Mouse (Mus musculus): ENCODE data around the gene Gm10643. TPM values are rescaled to one million over a fixed set of nuclear protein-coding genes. Genes with fewer than 3 reads are reported as not detected.

The Gm10643 gene
- polyA plus RNA-seq (2014; fragmentation: Nextera tagmentation; extraction: Ambion mirVana), result 1.2 and 2.0 TPM in 2 replicates

- H3K9ac ChIP-seq (replicated peaks; ENCODE audit: low read length), result peak within 1 kb of the TSS; percentile 81
- no peaks in the 10 kb centered on the region for H3K27me3 ChIP-seq (ENCODE audit: control insufficient read depth, insufficient read depth, low read length)
- DNase-seq (ENCODE audit: low spot score) (no peak), ATAC-seq (replicated peaks; ENCODE audit: insufficient number of reproducible peaks, low FRiP score, low TSS enrichment, low read depth) (no peak)
- 0 out of 2 replicates have a peak within 1 kb of the TSS, but pooled peaks have one; percentile 56 for H3K27ac ChIP-seq (replicated peaks; ENCODE audit: low read depth, low read length)
- H3K36me3 ChIP-seq (replicated peaks; ENCODE audit: control insufficient read depth, insufficient read depth, low read depth, low read length), result no peaks in the 10 kb centered on the region
- 82% methylated on average over 1 of the region's 1 CpGs for WGBS
- no peaks in the 10 kb centered on the region for H3K9me3 ChIP-seq (replicated peaks; ENCODE audit: control insufficient read depth, low read length)
- H3K4me1 ChIP-seq (ENCODE audit: control insufficient read depth, insufficient read depth, low read length), result peaks cover 2% of the 10 kb centered on the region; the same call in 1 of the 2 replicates
- H3K4me2 ChIP-seq (ENCODE audit: low read depth, low read length), result peak within 1 kb of the TSS; percentile 74
- H3K4me3 ChIP-seq (ENCODE audit: low read depth, low read length), result peak within 1 kb of the TSS; percentile 56
Measured at GRCm38 (mm10) chr8:84065037-84065436, at the start of gene Gm10643. Gm10643 (minus strand) TSS chr8:84065137.

DNA sequence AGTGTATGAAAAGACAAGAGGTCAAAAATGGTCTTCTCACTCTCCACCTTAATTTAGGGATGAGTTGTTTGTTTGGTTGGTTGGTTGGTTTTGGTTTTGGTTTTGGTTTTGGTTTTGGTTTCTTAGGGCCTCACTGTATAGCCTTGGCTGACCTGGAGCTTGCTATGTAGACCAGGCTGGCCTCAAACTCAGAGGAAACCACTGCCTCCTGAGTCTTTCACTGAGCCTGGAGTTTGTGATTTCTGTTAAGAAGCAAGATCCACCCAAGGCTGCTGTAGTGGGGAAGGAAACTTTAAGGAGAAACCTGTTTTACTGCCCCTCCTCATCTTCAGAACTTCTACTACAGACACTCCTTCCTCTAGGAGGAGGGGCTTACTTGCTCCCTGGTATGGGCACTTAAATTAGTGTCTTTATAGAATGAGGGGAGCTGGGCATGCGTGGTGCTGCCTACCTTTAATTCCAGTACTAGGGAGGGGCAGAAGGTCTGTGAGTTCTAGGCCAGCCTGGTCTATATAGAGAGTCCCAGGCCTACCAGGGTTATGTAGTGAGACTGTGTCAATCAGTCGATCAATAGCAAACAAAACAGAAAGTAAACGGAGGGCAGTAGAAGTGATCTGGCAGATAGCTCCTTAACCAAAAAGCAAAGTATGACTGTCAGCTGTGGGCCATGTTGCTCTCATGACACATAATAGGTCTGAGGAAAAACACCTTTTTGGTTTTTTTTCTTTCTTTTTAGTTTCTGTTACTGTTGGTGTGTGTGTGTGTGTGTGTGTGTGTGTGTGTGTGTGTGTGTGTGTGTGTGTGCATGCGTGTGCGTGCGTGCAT is 41.5 kb upstream of the Gm10643 start:
- peaks cover 4% of the 10 kb centered on the region; the same call in 1 of the 2 replicates for H3K4me1 ChIP-seq (ENCODE audit: control insufficient read depth, insufficient read depth, low read length)
- no peak for DNase-seq (ENCODE audit: low spot score)
- no peak overlapping the region for H3K4me3 ChIP-seq (ENCODE audit: low read depth, low read length)
- 91% methylated on average over 6 of the region's 6 CpGs for WGBS
- no peak overlapping the region for H3K9ac ChIP-seq (replicated peaks; ENCODE audit: low read length)
- no peaks in the 10 kb centered on the region for H3K36me3 ChIP-seq (replicated peaks; ENCODE audit: control insufficient read depth, insufficient read depth, low read depth, low read length)
- no peaks in the 10 kb centered on the region for H3K27me3 ChIP-seq (ENCODE audit: control insufficient read depth, insufficient read depth, low read length)
- H3K4me2 ChIP-seq (ENCODE audit: low read depth, low read length), result no peak overlapping the region
- H3K9me3 ChIP-seq (replicated peaks; ENCODE audit: control insufficient read depth, low read length), result no peaks in the 10 kb centered on the region
- no peak overlapping the region for H3K27ac ChIP-seq (replicated peaks; ENCODE audit: low read depth, low read length)
- ATAC-seq (replicated peaks; ENCODE audit: insufficient number of reproducible peaks, low FRiP score, low TSS enrichment, low read depth), result no peak

DNA sequence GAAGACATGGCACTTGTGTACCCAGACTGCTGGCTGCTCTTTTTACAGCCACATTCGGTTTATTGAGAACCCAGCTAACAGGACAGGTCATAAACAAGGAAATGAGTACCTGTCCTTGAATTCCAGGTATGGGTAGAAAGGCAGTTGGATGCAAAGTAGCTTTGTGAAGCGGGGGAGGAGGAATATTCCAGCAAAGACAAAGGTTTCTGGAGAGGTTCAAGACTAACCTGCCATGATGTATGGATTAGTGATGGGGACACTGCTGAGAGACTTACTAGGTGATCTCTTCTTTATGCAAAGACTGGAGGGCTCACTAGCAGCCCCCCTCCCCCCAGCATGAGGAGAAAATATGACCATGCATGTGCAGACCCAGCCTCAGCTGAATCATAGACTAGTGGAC is 40.7 kb upstream of the Gm10643 start:
- H3K4me3 ChIP-seq (ENCODE audit: low read depth, low read length), result no peak overlapping the region
- H3K4me2 ChIP-seq (ENCODE audit: low read depth, low read length), result no peak overlapping the region
- H3K27me3 ChIP-seq (ENCODE audit: control insufficient read depth, insufficient read depth, low read length), result no peaks in the 10 kb centered on the region
- ATAC-seq (replicated peaks; ENCODE audit: insufficient number of reproducible peaks, low FRiP score, low TSS enrichment, low read depth) (no peak), DNase-seq (ENCODE audit: low spot score) (no peak)
- peaks cover 4% of the 10 kb centered on the region; the same call in 1 of the 2 replicates for H3K4me1 ChIP-seq (ENCODE audit: control insufficient read depth, insufficient read depth, low read length)
- no peaks in the 10 kb centered on the region for H3K36me3 ChIP-seq (replicated peaks; ENCODE audit: control insufficient read depth, insufficient read depth, low read depth, low read length)
- H3K9me3 ChIP-seq (replicated peaks; ENCODE audit: control insufficient read depth, low read length), result no peaks in the 10 kb centered on the region
- H3K9ac ChIP-seq (replicated peaks; ENCODE audit: low read length), result no peak overlapping the region
- WGBS, result 89% methylated on average over 2 of the region's 2 CpGs
- H3K27ac ChIP-seq (replicated peaks; ENCODE audit: low read depth, low read length), result no peak overlapping the region

- peak; percentile 92 for ATAC-seq (replicated peaks; ENCODE audit: insufficient number of reproducible peaks, low FRiP score, low TSS enrichment, low read depth)
- Histone ChIP-seq H3K27ac (replicated peaks; ENCODE audit: low read depth, low read length) (peak within 1 kb of the TSS; percentile 89), H3K9ac (replicated peaks; ENCODE audit: low read length) (peak within 1 kb of the TSS; percentile 90), H3K36me3 (replicated peaks; ENCODE audit: control insufficient read depth, insufficient read depth, low read depth, low read length) (no peaks in the 10 kb centered on the region), H3K27me3 (ENCODE audit: control insufficient read depth, insufficient read depth, low read length) (no peaks in the 10 kb centered on the region), H3K9me3 (replicated peaks; ENCODE audit: control insufficient read depth, low read length) (no peaks in the 10 kb centered on the region), H3K4me3 (ENCODE audit: low read depth, low read length) (peak within 1 kb of the TSS; percentile 69), H3K4me1 (ENCODE audit: control insufficient read depth, insufficient read depth, low read length) (peaks cover 4% of the 10 kb centered on the region; the same call in 1 of the 2 replicates), H3K4me2 (ENCODE audit: low read depth, low read length) (peak within 1 kb of the TSS; percentile 66)
- WGBS, result 8% methylated on average over 42 of the region's 42 CpGs
- peak; percentile 99 for DNase-seq (ENCODE audit: low spot score)
Measured at GRCm38 (mm10) chr8:84104697-84105609, 40.0 kb upstream of the Gm10643 start, which contains the start of gene Dcaf15. Dcaf15 (minus strand) TSS chr8:84104768.

GRCm38 (mm10) chr8:84104221-84104620 is 39.3 kb upstream of the Gm10643 start:
- H3K4me2 ChIP-seq (ENCODE audit: low read depth, low read length), result peak overlapping the region; percentile 66
- 1% methylated on average over 25 of the region's 29 CpGs for WGBS
- peak; percentile 80 for DNase-seq (ENCODE audit: low spot score)
- no peaks in the 10 kb centered on the region for H3K36me3 ChIP-seq (replicated peaks; ENCODE audit: control insufficient read depth, insufficient read depth, low read depth, low read length)
- no peaks in the 10 kb centered on the region for H3K27me3 ChIP-seq (ENCODE audit: control insufficient read depth, insufficient read depth, low read length)
- H3K9me3 ChIP-seq (replicated peaks; ENCODE audit: control insufficient read depth, low read length), result no peaks in the 10 kb centered on the region
- H3K4me1 ChIP-seq (ENCODE audit: control insufficient read depth, insufficient read depth, low read length), result peaks cover 4% of the 10 kb centered on the region; the same call in 1 of the 2 replicates
- ATAC-seq (replicated peaks; ENCODE audit: insufficient number of reproducible peaks, low FRiP score, low TSS enrichment, low read depth), result peak; percentile 83
- H3K4me3 ChIP-seq (ENCODE audit: low read depth, low read length), result peak overlapping the region; percentile 69
- H3K9ac ChIP-seq (replicated peaks; ENCODE audit: low read length), result peak overlapping the region; percentile 90
- H3K27ac ChIP-seq (replicated peaks; ENCODE audit: low read depth, low read length), result peak overlapping the region; percentile 89

- 63% methylated on average over 3 of the region's 3 CpGs for WGBS
- H3K27me3 ChIP-seq (ENCODE audit: control insufficient read depth, insufficient read depth, low read length), result no peaks in the 10 kb centered on the region
- H3K4me2 ChIP-seq (ENCODE audit: low read depth, low read length), result peak overlapping the region; percentile 66
- DNase-seq (ENCODE audit: low spot score), result no peak
- ATAC-seq (replicated peaks; ENCODE audit: insufficient number of reproducible peaks, low FRiP score, low TSS enrichment, low read depth), result no peak
- no peak overlapping the region for H3K27ac ChIP-seq (replicated peaks; ENCODE audit: low read depth, low read length)
- peaks cover 4% of the 10 kb centered on the region; the same call in 1 of the 2 replicates for H3K4me1 ChIP-seq (ENCODE audit: control insufficient read depth, insufficient read depth, low read length)
- peak overlapping the region; percentile 69 for H3K4me3 ChIP-seq (ENCODE audit: low read depth, low read length)
- 0 out of 2 replicates have a peak, but pooled peaks cover 2% of the 10 kb centered on the region for H3K36me3 ChIP-seq (replicated peaks; ENCODE audit: control insufficient read depth, insufficient read depth, low read depth, low read length)
- peak overlapping the region; percentile 90 for H3K9ac ChIP-seq (replicated peaks; ENCODE audit: low read length)
- no peaks in the 10 kb centered on the region for H3K9me3 ChIP-seq (replicated peaks; ENCODE audit: control insufficient read depth, low read length)
Measured at GRCm38 (mm10) chr8:84103601-84104000, 38.7 kb upstream of the Gm10643 start.

GRCm38 (mm10) chr8:84101476-84102270 is 36.7 kb upstream of the Gm10643 start:
- Histone ChIP-seq H3K4me2 (ENCODE audit: low read depth, low read length) (no peak overlapping the region), H3K27ac (replicated peaks; ENCODE audit: low read depth, low read length) (no peak overlapping the region), H3K27me3 (ENCODE audit: control insufficient read depth, insufficient read depth, low read length) (no peaks in the 10 kb centered on the region), H3K4me1 (ENCODE audit: control insufficient read depth, insufficient read depth, low read length) (peaks cover 4% of the 10 kb centered on the region; the same call in 1 of the 2 replicates), H3K36me3 (replicated peaks; ENCODE audit: control insufficient read depth, insufficient read depth, low read depth, low read length) (peaks cover 10% of the 10 kb centered on the region), H3K9me3 (replicated peaks; ENCODE audit: control insufficient read depth, low read length) (no peaks in the 10 kb centered on the region), H3K4me3 (ENCODE audit: low read depth, low read length) (no peak overlapping the region), H3K9ac (replicated peaks; ENCODE audit: low read length) (no peak overlapping the region)
- WGBS, result 93% methylated on average over 25 of the region's 25 CpGs
- no peak for DNase-seq (ENCODE audit: low spot score)
- no peak for ATAC-seq (replicated peaks; ENCODE audit: insufficient number of reproducible peaks, low FRiP score, low TSS enrichment, low read depth)

Data from embryonic facial prominence, embryonic 11.5 days (tissue).